Mouse (Mus musculus): ENCODE measurements around the gene Retn. TPM values are rescaled to one million over a fixed set of nuclear protein-coding genes. Genes with fewer than 3 reads are reported as not detected.

Retn gene
- total RNA-seq (2021): 10 to 100 TPM in 1 of 2 experiments, 1 to 10 TPM in 1; 3.7 to 33.4 TPM
- long read RNA-seq, experiment 1, transcript Retn-201 (5 exons, 874 nt): major isoform, 28 of 34 reads
- long read RNA-seq, experiment 1, partial matches to known transcripts: 3 of 34 reads
- long read RNA-seq, experiment 1, other reads (novel, unspliced or antisense): 3 of 34 reads
- long read RNA-seq, experiment 2, transcript Retn-201 (5 exons, 874 nt): major isoform, 7 of 8 reads
- long read RNA-seq, experiment 2, partial matches to known transcripts: 1 of 8 reads
- long read RNA-seq, experiment 2, other reads (novel, unspliced or antisense): 0 of 8 reads

DNA sequence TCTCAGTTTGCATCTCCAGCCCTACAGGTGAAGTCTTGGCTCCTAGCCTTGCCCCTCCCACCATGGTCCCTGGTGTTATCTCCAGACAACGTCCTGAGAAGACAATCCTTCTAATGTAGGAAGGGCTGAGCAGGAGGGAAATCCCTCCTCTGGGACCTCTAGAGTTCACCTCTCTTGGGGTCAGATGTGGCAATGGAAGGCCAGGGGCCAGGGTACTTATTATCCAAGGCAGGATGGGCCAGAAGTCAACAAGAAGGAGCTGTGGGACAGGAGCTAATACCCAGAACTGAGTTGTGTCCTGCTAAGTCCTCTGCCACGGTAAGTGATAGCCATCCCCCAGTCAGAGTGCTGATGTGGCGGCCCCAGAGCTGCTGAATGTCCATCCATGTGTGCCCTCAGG lies at the start of gene Retn:
TSS of gene Retn (plus strand) at position 245 of the 400 bp plus-strand sequence.
- DNase-seq: peak; percentile 55

DNA sequence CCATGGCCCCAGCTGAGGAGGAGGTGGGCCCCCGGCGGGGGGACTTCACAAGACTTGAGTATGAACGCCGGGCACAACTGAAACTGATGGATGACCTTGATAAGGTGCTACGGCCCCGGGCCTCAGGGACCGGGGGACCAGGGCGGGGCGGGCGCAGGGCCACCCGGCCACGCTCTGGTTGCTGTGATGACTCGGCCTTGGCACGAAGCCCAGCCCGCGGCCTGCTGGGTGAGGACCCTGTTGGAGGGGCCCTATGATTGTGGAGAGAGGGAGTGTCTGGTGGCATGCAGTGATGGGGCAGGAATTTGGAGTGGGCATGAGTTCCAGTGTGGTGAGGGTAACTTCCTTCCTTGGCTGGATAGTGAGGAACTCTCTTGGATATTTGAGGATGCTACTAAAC lies 49.0 kb upstream of the Retn start:
- peak; percentile 64 for DNase-seq

DNA sequence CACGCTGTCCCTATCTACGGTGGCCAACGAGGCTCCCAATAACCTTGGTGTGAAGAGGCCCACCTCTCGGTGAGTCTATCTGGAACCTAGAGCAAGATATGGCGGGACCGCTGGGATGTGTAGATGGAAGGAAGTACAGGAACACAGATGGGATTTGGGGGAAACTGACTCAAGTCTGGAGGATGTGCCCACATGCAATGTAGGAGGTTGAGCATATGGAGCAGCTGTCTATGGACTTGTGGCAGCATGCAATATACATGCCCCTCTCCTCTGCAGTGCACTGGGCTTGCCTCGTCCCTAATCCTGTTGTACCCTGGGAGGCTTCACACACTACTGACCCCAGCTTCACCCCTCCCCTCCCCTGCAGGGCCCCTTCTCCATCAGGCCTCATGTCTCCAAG lies 47.7 kb upstream of the Retn start:
- DNase-seq: no peak

DNA sequence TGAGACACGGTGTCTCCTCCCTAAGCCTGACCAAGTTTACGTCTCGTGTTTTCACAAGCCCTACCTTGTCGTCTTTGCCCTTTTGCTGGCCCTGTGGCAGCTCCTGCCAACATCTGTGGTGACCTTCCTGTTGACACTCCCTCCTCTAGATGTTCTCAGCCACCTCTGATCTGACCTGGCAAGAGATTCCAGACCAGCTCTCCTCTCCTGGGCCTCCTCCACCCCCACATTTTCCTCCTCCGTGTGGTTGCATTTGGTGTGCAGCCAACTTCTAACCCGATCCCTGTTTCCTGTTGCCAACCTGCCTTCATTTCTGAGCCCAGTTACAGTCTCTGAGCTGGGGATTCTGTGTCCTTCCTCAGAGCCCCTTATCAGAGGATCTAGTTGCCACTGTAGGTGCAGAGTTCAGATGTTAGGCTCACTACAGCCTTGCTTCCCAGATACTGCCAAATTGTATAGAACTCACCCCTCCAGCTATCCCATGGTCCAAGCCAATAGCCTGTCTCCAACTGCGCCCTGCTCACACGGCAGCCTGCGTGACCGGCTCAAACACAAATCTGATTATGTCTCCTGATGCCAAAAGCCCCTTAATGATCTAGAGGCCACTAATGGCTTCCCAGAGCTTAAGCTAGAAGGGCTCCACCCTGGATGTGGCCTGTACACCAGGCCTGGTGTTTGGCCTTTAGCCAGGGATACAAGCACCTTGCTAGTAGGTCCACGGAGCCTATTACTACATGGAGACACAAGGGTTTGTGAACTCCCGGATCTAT lies 46.3 kb upstream of the Retn start:
- DNase-seq: peak; percentile 71

DNA sequence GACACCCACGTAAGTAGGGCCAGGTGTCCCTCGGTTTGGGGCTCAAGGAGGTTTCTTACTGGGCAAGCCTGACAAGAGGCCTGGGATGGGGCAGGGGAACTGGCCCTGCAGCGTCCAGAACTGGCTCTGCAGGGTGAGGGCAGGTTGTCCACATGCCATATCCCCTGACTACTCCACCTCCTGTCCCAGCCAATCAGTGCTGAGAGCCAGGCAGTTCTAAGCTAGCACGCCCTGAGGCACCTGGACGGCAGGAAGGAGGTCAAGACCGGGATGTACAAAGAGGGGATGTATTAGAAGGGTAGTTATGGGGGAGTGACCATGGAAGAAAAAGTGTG lies 45.8 kb upstream of the Retn start:
- no peak for DNase-seq

DNA sequence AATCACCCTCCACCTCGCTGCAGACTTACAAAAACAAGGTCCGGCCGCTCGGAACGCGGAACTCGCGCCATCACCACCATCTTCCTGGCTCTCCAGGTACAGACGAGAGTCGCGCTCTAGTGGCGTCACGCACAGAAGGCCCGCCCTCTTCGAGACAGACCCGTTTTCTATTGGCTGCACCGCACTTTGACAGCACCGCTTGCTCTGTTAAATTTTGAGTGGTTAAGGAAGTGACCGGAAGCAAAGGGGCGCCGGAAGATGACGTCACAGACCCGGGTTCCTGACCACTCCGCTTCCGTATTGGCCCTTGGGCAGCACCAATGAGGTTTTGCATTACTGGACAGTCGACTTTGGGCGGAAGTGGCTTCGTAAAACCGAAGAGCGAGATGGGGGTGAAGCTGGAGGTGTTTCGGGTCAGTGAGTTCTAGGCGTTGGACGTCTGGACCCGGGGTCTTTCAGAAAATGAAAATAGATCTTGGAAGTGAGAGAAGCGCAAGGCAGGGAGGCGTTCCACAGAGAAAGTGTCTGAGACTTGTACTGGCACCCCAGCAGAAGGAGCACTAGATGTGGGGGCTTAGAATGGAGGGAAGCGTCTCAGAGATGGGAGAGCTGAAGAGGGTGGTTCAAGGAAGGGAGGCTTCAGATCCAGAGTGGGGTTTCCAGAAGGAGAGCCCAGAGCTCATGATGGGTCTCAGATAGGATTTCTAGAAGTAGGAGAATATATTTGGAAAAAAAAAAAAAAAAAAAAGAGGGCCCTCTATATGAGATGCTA lies 34.2 kb upstream of the Retn start, which contains the start of the genes Xab2 and Pet100:
TSS of gene Xab2 (minus strand) at position 118 of the 772 bp plus-strand sequence.
TSS of gene Pet100 (plus strand) at position 350 of the 772 bp plus-strand sequence.
- peak; percentile 98 for DNase-seq

DNA sequence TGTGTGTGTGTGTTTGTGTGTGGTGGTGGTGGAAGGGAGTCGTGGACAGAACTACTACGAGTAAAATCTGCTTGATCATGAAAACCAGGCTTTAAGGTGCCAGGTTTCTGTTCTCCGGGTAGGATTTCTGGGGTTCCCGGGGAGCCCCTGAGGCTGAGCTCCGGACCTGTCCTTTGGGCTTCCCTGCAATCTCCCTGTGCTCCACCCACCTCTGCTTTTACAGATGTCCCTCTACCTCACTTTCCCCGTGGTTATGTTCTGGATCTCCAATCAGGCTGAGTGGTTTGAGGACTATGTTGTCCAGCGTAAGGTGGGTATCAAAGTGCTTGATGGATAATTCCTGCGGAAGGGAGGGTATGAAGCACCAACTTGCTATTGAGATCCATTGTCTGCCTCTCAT lies 33.5 kb upstream of the Retn start:
- DNase-seq: no peak

DNA sequence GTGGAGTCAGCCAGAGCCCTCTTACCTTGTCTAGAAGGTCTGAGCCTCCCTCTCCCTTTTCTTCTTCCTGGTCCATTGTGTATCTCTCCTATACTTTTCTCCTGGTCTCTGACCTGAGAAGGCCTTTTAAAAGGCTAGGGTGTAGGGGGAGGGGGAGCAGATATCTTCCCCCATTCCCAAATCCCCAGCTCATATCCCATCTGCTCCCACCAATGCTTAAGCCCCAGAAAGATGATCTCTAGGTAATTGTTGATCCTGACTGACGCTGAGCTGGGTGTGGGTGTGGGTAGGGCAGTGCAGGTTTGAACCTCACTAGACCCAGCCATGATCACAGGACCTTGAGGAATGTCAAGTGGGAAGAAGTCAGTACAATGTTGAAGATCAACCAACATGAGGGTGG lies 30.1 kb upstream of the Retn start, which contains the start of gene Pcp2:
TSS of gene Pcp2 (minus strand) at position 101 of the 400 bp plus-strand sequence.
- DNase-seq: no peak

DNA sequence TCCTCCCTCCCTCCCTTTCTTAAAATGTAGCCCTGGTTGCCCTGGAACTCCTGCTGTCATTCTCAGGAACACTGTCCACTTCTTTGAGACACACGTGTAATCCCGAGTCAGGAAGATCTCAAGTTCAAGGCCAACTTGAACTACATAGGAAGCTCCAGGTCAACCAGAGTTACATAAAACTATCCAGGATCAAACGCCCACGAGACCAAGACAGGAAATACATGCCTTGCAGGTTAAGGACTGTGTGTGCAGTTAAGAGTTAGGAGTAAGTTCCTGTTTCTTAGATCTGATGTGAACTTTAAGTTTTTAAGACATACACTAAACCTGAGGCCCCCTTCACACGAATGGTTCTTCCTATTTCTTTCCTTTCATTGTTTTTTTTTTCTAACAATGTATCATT lies 28.6 kb upstream of the Retn start:
- no peak for DNase-seq

DNA sequence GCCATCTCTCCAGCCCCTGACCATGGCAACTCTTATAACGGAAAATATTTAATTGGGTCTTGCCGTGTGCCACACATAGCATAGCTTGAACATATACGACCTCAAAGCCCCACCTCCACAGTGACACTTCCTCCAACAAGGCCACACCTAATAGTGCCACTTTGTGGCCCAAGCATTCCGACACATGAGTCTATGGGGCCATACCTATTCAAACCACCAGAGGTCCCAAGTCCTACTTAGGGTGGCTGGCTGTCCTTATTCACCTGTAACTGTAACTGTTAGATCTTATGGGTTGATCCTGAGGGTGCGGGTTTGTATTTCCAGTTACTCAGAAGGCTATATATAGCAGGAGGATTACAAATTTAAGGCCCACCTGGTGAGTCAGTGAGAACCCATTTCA lies 27.6 kb upstream of the Retn start:
- peak; percentile 42 for DNase-seq

DNA sequence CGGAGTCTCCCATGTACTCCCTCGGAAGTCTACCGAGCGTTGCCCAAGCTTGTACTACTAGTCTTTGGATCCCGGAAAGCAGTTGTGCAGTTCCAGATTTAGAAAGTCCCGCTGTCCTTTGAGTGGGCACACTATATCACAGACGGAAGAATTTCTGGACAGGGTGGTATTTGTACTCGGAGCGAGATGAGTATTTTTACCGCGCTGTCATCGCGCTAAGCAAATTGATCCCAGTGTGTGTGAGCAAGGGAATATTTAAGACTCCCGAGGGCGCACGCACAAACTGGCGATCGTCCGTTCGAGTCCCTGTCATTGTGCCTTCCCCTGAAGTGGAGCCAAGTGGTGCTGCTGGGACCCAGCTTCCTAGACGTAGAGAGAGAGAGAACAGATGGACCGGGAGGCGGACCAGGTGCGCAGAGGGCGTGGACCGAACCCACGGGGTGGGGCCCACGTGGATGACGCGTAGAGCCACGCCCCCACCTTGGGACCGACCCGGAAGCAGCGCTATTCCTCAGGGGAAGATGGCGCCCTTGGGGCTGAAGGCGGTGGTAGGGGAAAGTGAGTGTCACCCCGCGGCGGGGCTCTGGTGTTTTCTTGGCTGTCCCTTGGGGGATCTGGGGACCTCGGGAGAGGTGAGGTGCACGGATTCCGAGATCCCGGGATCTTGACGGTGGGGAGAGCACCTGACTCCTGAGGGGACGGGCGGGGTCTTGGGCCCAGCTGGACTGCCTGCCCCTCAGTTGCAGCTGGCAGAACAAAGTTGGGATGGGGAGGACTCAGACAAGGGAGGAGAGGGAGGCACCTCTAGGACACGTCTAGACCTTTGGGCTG lies 24.7 kb upstream of the Retn start, which contains the start of gene Stxbp2:
TSS of gene Stxbp2 (plus strand) at position 309 of the 831 bp plus-strand sequence.
- peak; percentile 85 for DNase-seq

DNA sequence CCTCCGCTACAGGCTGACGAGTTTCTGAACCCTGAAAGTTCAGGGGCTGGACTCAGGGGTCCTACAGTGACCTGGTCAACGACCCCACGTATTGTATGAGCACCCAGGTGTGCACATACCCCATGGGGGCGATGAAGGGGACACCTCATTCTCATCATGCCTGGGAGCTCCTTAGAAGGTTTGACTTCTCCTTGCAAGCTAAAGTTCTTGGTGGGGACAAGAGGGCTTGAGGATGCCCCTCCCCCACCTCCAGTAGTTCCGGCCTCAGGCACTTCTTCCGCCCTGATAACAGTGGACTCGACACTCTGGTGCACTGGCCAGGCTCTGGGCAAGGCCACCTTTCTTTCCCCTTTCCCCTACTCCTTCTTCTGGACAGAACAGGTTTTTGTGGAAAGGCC lies 24.1 kb upstream of the Retn start:
- DNase-seq: peak; percentile 35

DNA sequence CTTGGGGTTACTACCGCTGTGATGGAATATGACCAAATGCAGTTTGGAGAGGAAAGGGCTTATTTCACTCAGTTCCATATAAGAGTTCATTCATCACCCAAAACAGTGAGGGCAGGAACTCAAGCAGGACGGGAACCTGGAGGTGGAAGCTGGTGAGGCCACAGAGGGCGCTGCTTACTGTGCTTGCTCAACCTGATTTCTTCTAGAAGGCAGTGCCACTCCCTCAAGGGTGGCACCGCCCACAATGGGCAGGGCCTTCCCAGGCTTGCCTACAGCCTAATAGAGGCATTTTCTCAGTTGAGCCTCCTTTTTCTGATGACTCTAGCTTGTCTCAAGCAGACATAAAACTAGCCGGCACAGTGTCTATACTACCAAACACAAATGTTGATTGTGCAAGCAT lies 9.8 kb upstream of the Retn start:
- DNase-seq: peak; percentile 78

DNA sequence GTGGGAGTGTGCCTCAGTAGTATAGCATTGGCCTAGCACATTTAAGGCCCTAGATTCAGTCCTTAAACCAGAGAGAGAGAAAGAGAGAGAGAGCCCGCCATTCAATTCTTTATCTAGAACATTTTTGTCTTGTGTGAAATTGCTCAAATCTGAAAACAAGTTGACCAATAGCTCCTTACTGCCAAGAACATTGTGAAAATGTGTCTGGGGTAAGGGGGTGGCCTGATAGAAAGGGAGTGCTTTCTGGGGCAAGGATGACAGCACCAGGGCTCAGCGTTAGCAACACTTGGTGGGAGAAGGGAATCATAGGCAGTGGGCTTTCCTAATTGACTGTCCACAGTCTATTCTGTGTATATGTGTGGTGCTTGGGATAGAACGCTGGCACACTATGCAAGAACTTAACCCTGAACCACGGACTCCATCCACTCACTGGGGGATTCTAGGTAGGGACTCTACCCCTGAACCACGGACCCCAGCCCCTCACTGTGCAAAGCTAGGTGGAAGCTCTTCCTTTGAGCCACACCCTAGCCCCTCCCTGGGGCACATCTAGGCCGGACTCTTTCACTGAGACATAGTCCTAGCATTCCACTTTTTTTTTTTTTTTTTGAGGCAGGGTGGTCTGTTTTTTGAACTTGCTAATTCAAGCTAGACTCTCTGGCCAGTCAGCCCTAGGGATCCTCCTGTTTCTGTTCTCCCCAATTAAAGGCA lies 8.6 kb upstream of the Retn start:
- DNase-seq: peak; percentile 22

DNA sequence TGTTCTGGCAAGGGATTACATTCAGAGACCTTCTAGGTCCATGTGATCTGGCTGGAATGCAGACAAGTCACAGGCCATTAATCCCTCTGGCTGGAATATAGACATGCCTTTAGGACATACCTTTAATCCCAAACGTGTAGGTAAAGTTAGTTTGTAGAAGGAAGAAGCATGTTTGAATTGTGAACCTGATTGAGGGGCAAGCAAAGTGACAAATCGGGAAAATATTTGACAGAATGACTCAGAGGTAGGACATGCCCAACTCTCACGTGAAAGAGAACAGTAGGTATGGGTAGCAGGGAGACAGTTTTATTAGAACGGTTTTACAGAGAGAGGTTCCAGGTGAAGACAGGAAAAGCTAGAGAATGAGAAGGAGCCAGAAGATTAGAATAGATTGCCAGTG lies 8.0 kb upstream of the Retn start:
- DNase-seq: no peak

DNA sequence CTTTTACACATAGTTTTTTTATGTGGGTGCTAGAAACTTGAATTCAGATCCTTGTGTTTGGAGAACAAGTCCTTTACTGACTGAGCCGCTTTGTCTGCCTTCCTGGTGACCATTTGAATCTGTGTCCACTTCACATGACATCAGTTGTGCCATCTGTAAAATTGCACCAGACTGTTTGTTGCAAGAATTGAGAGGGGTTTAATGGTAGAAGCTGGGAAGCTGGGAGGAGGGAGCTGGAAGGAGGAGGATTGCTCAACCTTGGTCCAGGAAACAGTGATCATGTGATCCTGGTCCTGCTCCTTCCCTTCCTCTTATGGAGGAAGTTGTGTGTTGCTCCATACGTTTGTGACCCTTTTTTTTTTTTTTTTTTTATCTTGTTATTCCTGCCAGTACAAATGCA lies 7.3 kb upstream of the Retn start:
- no peak for DNase-seq

DNA sequence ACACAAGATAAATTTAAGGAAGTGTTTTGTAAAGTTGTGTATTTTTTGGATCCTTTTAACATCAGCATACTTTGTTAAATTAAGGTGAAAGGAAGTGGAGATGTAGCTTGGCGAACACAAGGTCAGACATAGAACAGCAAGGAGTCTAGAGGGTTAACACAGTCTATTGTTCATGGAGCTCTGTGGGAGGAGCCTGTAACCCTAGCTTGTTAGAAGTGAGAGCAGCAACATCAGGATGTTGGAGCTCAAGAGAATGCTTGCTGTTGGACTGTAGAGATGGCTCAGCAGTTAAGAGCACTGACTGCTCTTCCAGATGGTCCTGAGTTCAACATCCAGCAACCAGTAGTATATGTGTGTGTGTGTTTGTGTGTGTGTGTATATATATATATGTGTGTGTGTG lies 6.6 kb upstream of the Retn start:
- no peak for DNase-seq

DNA sequence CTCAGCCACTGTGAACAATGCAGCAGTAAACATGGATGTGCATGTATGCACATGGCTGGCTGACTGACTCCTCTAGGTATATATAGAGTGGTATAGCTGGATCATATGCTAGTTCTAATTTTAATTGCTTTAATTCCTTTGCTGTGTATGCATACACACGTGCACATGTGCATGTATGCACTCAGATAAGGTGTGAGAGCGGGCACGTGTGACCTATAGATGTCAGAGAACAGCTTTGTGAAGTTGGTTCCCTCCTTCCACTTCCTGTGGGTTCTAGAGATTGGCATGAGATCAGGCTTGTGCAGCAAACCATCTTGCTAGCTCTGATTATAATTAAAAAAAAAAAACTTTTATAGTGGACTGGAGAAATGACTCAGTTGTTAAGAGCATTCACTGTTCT lies 2.7 kb upstream of the Retn start:
- no peak for DNase-seq

DNA sequence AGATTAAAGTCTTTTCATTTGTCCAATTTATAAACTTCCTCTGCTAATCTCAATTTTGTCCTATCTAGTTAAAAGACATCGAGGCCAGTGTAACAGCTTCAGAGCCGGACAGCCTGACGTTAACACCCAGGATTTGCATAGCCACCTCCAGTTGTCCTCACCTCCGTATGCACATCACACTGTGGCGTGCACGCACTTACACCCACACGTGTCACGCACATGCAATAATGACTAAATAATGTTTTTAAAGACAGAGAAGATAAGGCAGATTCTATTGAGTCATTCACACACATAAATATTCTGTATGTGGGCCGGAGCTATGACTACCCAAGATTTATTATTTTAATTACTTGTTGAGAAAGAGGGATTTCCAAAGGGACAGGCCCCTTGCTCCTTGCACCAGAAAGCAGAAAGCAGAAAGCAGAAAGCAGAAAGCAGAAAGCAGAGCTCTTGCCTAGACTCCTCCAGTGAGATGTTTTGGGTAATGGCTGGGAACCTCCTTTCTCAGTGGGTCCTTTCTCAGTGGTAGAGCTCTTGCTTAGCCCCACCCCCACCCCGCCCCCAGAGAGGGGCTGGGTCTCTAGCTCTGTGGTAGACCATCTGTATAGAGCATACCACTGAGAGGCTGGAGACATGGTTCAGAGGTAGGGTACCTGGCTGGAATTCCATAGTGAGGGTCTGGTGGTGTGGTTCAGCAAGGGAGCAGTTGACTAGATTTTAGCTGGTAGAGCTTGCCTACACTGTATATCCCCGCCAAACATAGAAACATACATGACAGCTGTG lies 653 bp upstream of the Retn start:
- DNase-seq: no peak

DNA sequence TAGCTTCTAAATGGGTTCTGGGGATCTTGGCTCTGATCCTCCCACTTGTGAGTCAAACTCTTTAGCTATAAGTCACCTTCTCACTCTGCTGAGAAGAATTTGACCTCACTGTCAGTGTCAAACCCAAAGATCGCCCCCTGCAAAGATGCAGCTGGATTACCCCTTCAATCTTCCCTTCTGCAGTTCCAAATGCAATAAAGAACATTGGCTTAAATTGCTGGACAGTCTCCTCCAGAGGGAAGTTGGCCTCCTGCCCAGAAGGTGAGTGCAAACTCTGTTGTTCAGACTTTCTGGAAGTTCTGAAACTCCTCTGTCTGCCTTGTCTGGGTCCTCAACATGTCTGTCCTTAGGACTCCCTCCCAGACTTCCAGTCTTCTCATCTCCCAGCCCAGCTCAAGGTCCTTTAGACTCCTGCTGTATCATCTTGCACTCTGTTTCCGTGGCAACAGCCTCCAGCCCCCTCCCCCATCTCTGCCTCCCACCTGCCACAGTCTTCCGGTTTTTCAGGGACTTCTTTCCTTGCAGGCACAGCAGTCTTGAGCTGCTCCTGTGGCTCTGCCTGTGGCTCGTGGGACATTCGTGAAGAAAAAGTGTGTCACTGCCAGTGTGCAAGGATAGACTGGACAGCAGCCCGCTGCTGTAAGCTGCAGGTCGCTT lies 1.3 kb downstream of the Retn start:
- peak; percentile 44 for DNase-seq

Measured in adrenal gland, postnatal 10 days (tissue).